Mouse (Mus musculus) embryonic fibroblast, embryonic 13.5 days (primary cell): ENCODE results near the gene Blm. TPM values are rescaled to one million over a fixed set of nuclear protein-coding genes. Genes with fewer than 3 reads are reported as not detected.

Experiments used
- H3K27ac ChIP-seq: 2 replicates; pipeline ENCODE4 v1.5.1; 2012; ENCODE audit warnings: low read length, control low read depth, inconsistent platforms; ENCODE audit not compliant: insufficient read depth
- H3K4me1 ChIP-seq: 2 replicates; pipeline ENCODE4 v1.6.1; 2011; ENCODE audit warnings: low read length; ENCODE audit not compliant: control insufficient read depth, insufficient read depth
- H3K4me3 ChIP-seq: 2 replicates; pipeline ENCODE4 v1.5.1; 2011; ENCODE audit warnings: mild to moderate bottlenecking, control low read depth, low read length; ENCODE audit not compliant: insufficient read depth
- CTCF ChIP-seq: IDR thresholded peaks from 2 replicates; pipeline ENCODE4 v1.5.1; 2011; ENCODE audit warnings: mild to moderate bottlenecking, control low read depth, low read length, moderate library complexity, borderline replicate concordance; ENCODE audit not compliant: insufficient read depth
- POLR2A ChIP-seq: IDR thresholded peaks from 2 replicates; pipeline ENCODE4 v1.6.1; 2011; ENCODE audit warnings: low read depth, mild to moderate bottlenecking, control low read depth, low read length, moderate library complexity
- polyA plus RNA-seq: library from polyadenylated mRNA; stranded (reverse); fragments of >200 nt; gene quantifications from 2 replicates; pipeline ENCODE4 v1.2.4, GENCODE M21; 2011; ENCODE audit warnings: low read depth; ENCODE audit not compliant: missing spikeins, insufficient read length

Gene Blm
- polyA plus RNA-seq = 19.4 and 25.0 TPM in 2 replicates

- TF ChIP-seq CTCF = no peak
- TF ChIP-seq POLR2A = peak; percentile 57
- H3K4me3 ChIP-seq = peak within 1 kb of the TSS; percentile 96
- H3K4me1 ChIP-seq = peaks cover 3% of the 10 kb centered on the region
- H3K27ac ChIP-seq = no peak within 1 kb of the TSS
These were observed at the start of gene Blm for GRCm38 (mm10) chr7:80535009-80535744. Gene Blm (minus strand): TSS chr7:80535119.

GRCm38 (mm10) chr7:80583981-80584380 is 49.1 kb upstream of the Blm start:
- TF ChIP-seq CTCF = peak; percentile 28; the same call in 1 of the 2 replicates
- TF ChIP-seq POLR2A = no peak
- Histone ChIP-seq H3K27ac (no peak overlapping the region), H3K4me1 (peaks cover 4% of the 10 kb centered on the region; the same call in 1 of the 2 replicates), H3K4me3 (no peak overlapping the region)

GRCm38 (mm10) chr7:80582821-80583451 is 48.0 kb upstream of the Blm start:
- no peak overlapping the region for H3K4me3 ChIP-seq
- H3K27ac ChIP-seq = no peak overlapping the region
- peaks cover 4% of the 10 kb centered on the region; the same call in 1 of the 2 replicates for H3K4me1 ChIP-seq
- TF ChIP-seq CTCF = no peak
- no peak for TF ChIP-seq POLR2A

- H3K27ac ChIP-seq = no peak overlapping the region
- TF ChIP-seq POLR2A = no peak
- TF ChIP-seq CTCF = peak; percentile 71
- H3K4me3 ChIP-seq = no peak overlapping the region
- no peaks in the 10 kb centered on the region for H3K4me1 ChIP-seq
These were observed 45.4 kb upstream of the Blm start for GRCm38 (mm10) chr7:80580368-80580767.

- Histone ChIP-seq H3K4me3 (no peak overlapping the region), H3K27ac (no peak overlapping the region), H3K4me1 (no peaks in the 10 kb centered on the region)
- TF ChIP-seq CTCF = no peak
- TF ChIP-seq POLR2A = no peak
These were observed 42.6 kb upstream of the Blm start for GRCm38 (mm10) chr7:80577417-80577980.

- no peaks in the 10 kb centered on the region for H3K4me1 ChIP-seq
- H3K4me3 ChIP-seq = no peak overlapping the region
- H3K27ac ChIP-seq = no peak overlapping the region
- TF ChIP-seq CTCF (no peak), POLR2A (no peak)
These were observed 41.7 kb upstream of the Blm start for GRCm38 (mm10) chr7:80576626-80577025.

- Histone ChIP-seq H3K4me1 (no peaks in the 10 kb centered on the region), H3K4me3 (no peak overlapping the region), H3K27ac (no peak overlapping the region)
- TF ChIP-seq POLR2A (no peak), CTCF (no peak)
These were observed 40.8 kb upstream of the Blm start for GRCm38 (mm10) chr7:80575750-80576149.

- Histone ChIP-seq H3K4me1 (no peaks in the 10 kb centered on the region), H3K4me3 (no peak overlapping the region), H3K27ac (no peak overlapping the region)
- TF ChIP-seq CTCF = no peak
- no peak for TF ChIP-seq POLR2A
These were observed 38.2 kb upstream of the Blm start for GRCm38 (mm10) chr7:80573076-80573475.

GRCm38 (mm10) chr7:80567982-80568381 is 33.1 kb upstream of the Blm start:
- H3K27ac ChIP-seq = no peak overlapping the region
- no peaks in the 10 kb centered on the region for H3K4me1 ChIP-seq
- TF ChIP-seq CTCF = no peak
- H3K4me3 ChIP-seq = no peak overlapping the region

GRCm38 (mm10) chr7:80561931-80562330 is 27.0 kb upstream of the Blm start:
- no peak for TF ChIP-seq CTCF
- no peak for TF ChIP-seq POLR2A
- Histone ChIP-seq H3K4me1 (no peaks in the 10 kb centered on the region), H3K4me3 (no peak overlapping the region), H3K27ac (no peak overlapping the region)

GRCm38 (mm10) chr7:80561271-80561670 is 26.4 kb upstream of the Blm start:
- no peak overlapping the region for H3K4me3 ChIP-seq
- H3K27ac ChIP-seq = no peak overlapping the region
- H3K4me1 ChIP-seq = no peaks in the 10 kb centered on the region
- no peak for TF ChIP-seq POLR2A
- TF ChIP-seq CTCF = no peak
